11 mouse cellular contexts compared by ENCODE assay signal in genomic region chr10:79934794-79935569, GRCm38 (mm10). TPM values are rescaled to one million over a fixed set of nuclear protein-coding genes. Genes with fewer than 3 reads are reported as not detected.
DNase-seq lines count a peak whose midpoint lies in the region; ATAC-seq and TF ChIP-seq lines count a peak whose summit lies in the region.
"Had no signal": no experiment of that assay in that cellular context is flagged by ENCODE, and none has a peak within 500 bp of the region (broad histone marks: within the 10 kb centered on the region; RNA-seq: fewer than 3 reads in every experiment).

No protein-coding gene starts in this region.

- 85% methylated on average over 16 of the region's 16 CpGs for WGBS in heart, embryonic 13.5 days
- 83% methylated on average over 16 of the region's 16 CpGs for WGBS in heart, adult 2 months
- WGBS in lung, postnatal 0 days = 84% methylated on average over 16 of the region's 16 CpGs
- 83% methylated on average over 16 of the region's 16 CpGs for WGBS in hindbrain, embryonic 16.5 days

- 0 out of 2 replicates have a peak overlapping the region, but pooled peaks have one; percentile 47 for H3K9ac ChIP-seq in heart, embryonic 13.5 days
- H3K9ac ChIP-seq in heart, adult 2 months (ENCODE audit: low read depth, low read length) = no peak overlapping the region
- no peak overlapping the region for H3K9ac ChIP-seq in lung, postnatal 0 days (replicated peaks; ENCODE audit: low read depth)
- H3K9ac ChIP-seq in hindbrain, embryonic 16.5 days (ENCODE audit: low read depth, low read length) = no peak overlapping the region

- no peak for DNase-seq in heart, adult 2 months
- DNase-seq in lung, postnatal 0 days (ENCODE audit: low spot score) = no peak
- DNase-seq in lung, adult 18-20 months = no peak
- peak; percentile 6 for DNase-seq in naive thymus-derived CD4-positive, alpha-beta T cell, adult 2 months (ENCODE audit: low read depth)
- DNase-seq in ovary, postnatal 14 days (ENCODE audit: low spot score) = no peak

- H3K4me1 ChIP-seq in heart, embryonic 13.5 days = peaks cover 96% of the 10 kb centered on the region
- peaks cover 31% of the 10 kb centered on the region for H3K4me1 ChIP-seq in heart, adult 2 months (ENCODE audit: control insufficient read depth, insufficient read depth, low read length)
- peaks cover 59% of the 10 kb centered on the region for H3K4me1 ChIP-seq in lung, postnatal 0 days (ENCODE audit: insufficient read depth, low read depth, low read length)
- H3K4me1 ChIP-seq in hindbrain, embryonic 16.5 days (ENCODE audit: control insufficient read depth, insufficient read depth, low read depth, low read length) = peaks cover 44% of the 10 kb centered on the region

- H3K27me3 ChIP-seq in heart, embryonic 13.5 days (replicated peaks) = no peaks in the 10 kb centered on the region
- no peaks in the 10 kb centered on the region for H3K27me3 ChIP-seq in heart, adult 2 months (ENCODE audit: control insufficient read depth, insufficient read depth, low read length)
- no peaks in the 10 kb centered on the region for H3K27me3 ChIP-seq in lung, postnatal 0 days (replicated peaks; ENCODE audit: insufficient read depth, low read length)
- H3K27me3 ChIP-seq in hindbrain, embryonic 16.5 days (replicated peaks; ENCODE audit: control insufficient read depth, insufficient read depth, low read length) = no peaks in the 10 kb centered on the region

- intact Hi-C loops in heart, adult 2 months (cut with DNase I) = no loop called here

- TF ChIP-seq CTCF in heart, adult 2 months (IDR thresholded peaks at IDR 0.05) = no peak
- TF ChIP-seq CTCF in lung, postnatal 0 days (IDR thresholded peaks at IDR 0.05) = no peak

- no peak for TF ChIP-seq EP300 in heart, adult 2 months (IDR thresholded peaks at IDR 0.05; ENCODE audit: insufficient read depth, low read depth, low read length)
- TF ChIP-seq EP300 in lung, postnatal 0 days (IDR thresholded peaks at IDR 0.05) = no peak

- no peak for TF ChIP-seq POLR2A in heart, adult 2 months (IDR thresholded peaks at IDR 0.05; ENCODE audit: insufficient read depth, low read depth, low read length)

- peak overlapping the region; percentile 92 for H3K4me2 ChIP-seq in heart, embryonic 13.5 days
- no peak overlapping the region for H3K4me2 ChIP-seq in lung, postnatal 0 days (replicated peaks; ENCODE audit: low read depth, low read length)
- H3K4me2 ChIP-seq in hindbrain, embryonic 16.5 days (ENCODE audit: low read length) = no peak overlapping the region

- peaks cover 49% of the 10 kb centered on the region for H3K36me3 ChIP-seq in heart, embryonic 13.5 days
- no peaks in the 10 kb centered on the region for H3K36me3 ChIP-seq in heart, adult 2 months (ENCODE audit: control insufficient read depth, insufficient read depth, low read length)
- peaks cover 12% of the 10 kb centered on the region; the same call in 1 of the 2 replicates for H3K36me3 ChIP-seq in lung, postnatal 0 days (ENCODE audit: insufficient read depth, low read length)
- H3K36me3 ChIP-seq in hindbrain, embryonic 16.5 days (ENCODE audit: control insufficient read depth, insufficient read depth, low read length) = 0 out of 2 replicates have a peak, but pooled peaks cover 4% of the 10 kb centered on the region

- no peak for ATAC-seq in heart, embryonic 13.5 days (ENCODE audit: extremely low read depth, insufficient number of reproducible peaks, low FRiP score, low TSS enrichment)
- ATAC-seq in lung, postnatal 0 days = no peak
- no peak for ATAC-seq in hindbrain, embryonic 16.5 days
- ATAC-seq: activated CD4-positive, CD25-positive, alpha-beta regulatory T cell, adult 4 months had no signal

- no peaks in the 10 kb centered on the region for H3K79me2 ChIP-seq in heart, adult 2 months (replicated peaks; ENCODE audit: control insufficient read depth, insufficient read depth, low read length)

- H3K27ac ChIP-seq in heart, embryonic 13.5 days (replicated peaks) = peak overlapping the region; percentile 53
- H3K27ac ChIP-seq in heart, adult 2 months = no peak overlapping the region
- H3K27ac ChIP-seq in lung, postnatal 0 days (ENCODE audit: low read length) = peak overlapping the region; percentile 65
- H3K27ac ChIP-seq in hindbrain, embryonic 16.5 days (ENCODE audit: low read depth, low read length) = peak overlapping the region; percentile 64; the same call in 1 of the 2 replicates

- no peaks in the 10 kb centered on the region for H3K9me3 ChIP-seq in heart, embryonic 13.5 days
- no peaks in the 10 kb centered on the region for H3K9me3 ChIP-seq in lung, postnatal 0 days (ENCODE audit: low read length)
- no peaks in the 10 kb centered on the region for H3K9me3 ChIP-seq in hindbrain, embryonic 16.5 days (ENCODE audit: control insufficient read depth, low read length)

- H3K4me3 ChIP-seq in heart, embryonic 13.5 days = 0 out of 2 replicates have a peak overlapping the region, but pooled peaks have one; percentile 3
- no peak overlapping the region for H3K4me3 ChIP-seq in heart, adult 2 months
- no peak overlapping the region for H3K4me3 ChIP-seq in lung, postnatal 0 days (ENCODE audit: low read depth, low read length)
- no peak overlapping the region for H3K4me3 ChIP-seq in hindbrain, embryonic 16.5 days (ENCODE audit: low read length)

RNA-seq across cellular contexts. Expression of gene Arid3a, which starts 8.1 kb away (rescaled TPM):
- polyA plus RNA-seq in heart, embryonic 13.5 days (2015; fragmentation: Nextera tagmentation; extraction: Ambion mirVana) = 3.4 and 4.2 TPM in 2 replicates
- total RNA-seq in heart, adult 2 months (2021) = 1 to 10 TPM; 1.3 to 1.5 TPM
- 0.88 and 1.7 TPM in 2 replicates for polyA plus RNA-seq in heart, adult 2 months (2012; rRNA removed)
- polyA plus RNA-seq in lung, postnatal 0 days (2015; fragmentation: Nextera tagmentation; extraction: Ambion mirVana) = 4.8 and 7.1 TPM in 2 replicates
- polyA plus RNA-seq in hindbrain, embryonic 16.5 days (2015; fragmentation: Nextera tagmentation; extraction: Ambion mirVana) = 1.6 and 1.7 TPM in 2 replicates

RNA-seq across cellular contexts. Expression of gene R3hdm4, which starts 14.0 kb away (rescaled TPM):
- polyA plus RNA-seq in heart, embryonic 13.5 days (2015; fragmentation: Nextera tagmentation; extraction: Ambion mirVana) = 95.6 and 100 TPM in 2 replicates
- 10 to 100 TPM; 82.4 to 85.6 TPM for total RNA-seq in heart, adult 2 months (2021)
- polyA plus RNA-seq in heart, adult 2 months (2012; rRNA removed) = 119 and 123 TPM in 2 replicates
- polyA plus RNA-seq in lung, postnatal 0 days (2015; fragmentation: Nextera tagmentation; extraction: Ambion mirVana) = 123 and 129 TPM in 2 replicates
- 293 and 300 TPM in 2 replicates for polyA plus RNA-seq in hindbrain, embryonic 16.5 days (2015; fragmentation: Nextera tagmentation; extraction: Ambion mirVana)

RNA-seq across cellular contexts. Expression of gene Kiss1r, which starts 18.2 kb away (rescaled TPM):
- 0.60 and 0.67 TPM in 2 replicates for polyA plus RNA-seq in heart, embryonic 13.5 days (2015; fragmentation: Nextera tagmentation; extraction: Ambion mirVana)
- under 1 TPM; 0.10 to 0.25 TPM for total RNA-seq in heart, adult 2 months (2021)
- polyA plus RNA-seq in heart, adult 2 months (2012; rRNA removed) = 0.79 and 1.5 TPM in 2 replicates
- polyA plus RNA-seq in lung, postnatal 0 days (2015; fragmentation: Nextera tagmentation; extraction: Ambion mirVana) = 1.6 and 1.7 TPM in 2 replicates
- polyA plus RNA-seq in hindbrain, embryonic 16.5 days (2015; fragmentation: Nextera tagmentation; extraction: Ambion mirVana) = 3.1 and 3.7 TPM in 2 replicates

RNA-seq across cellular contexts. Expression of gene Gm26602, which starts 24.3 kb away (rescaled TPM):
- polyA plus RNA-seq in heart, embryonic 13.5 days (2015; fragmentation: Nextera tagmentation; extraction: Ambion mirVana) = 1.7 TPM in 1 of 2 replicates, not detected in the other
- not detected for total RNA-seq in heart, adult 2 months (2021)
- not detected in 2 replicates for polyA plus RNA-seq in heart, adult 2 months (2012; rRNA removed)
- polyA plus RNA-seq in lung, postnatal 0 days (2015; fragmentation: Nextera tagmentation; extraction: Ambion mirVana) = not detected in 2 replicates
- polyA plus RNA-seq in hindbrain, embryonic 16.5 days (2015; fragmentation: Nextera tagmentation; extraction: Ambion mirVana) = 1.4 and 18.3 TPM in 2 replicates
- total RNA-seq: left cerebral cortex, postnatal 14 days had no signal
- polyA plus RNA-seq: activated CD4-positive, CD25-positive, alpha-beta regulatory T cell, adult 4 months; cortical plate, adult 2 months; frontal cortex, adult 2 months had no signal

RNA-seq across cellular contexts. Expression of gene Wdr18, which starts 25.0 kb away (rescaled TPM):
- polyA plus RNA-seq in heart, embryonic 13.5 days (2015; fragmentation: Nextera tagmentation; extraction: Ambion mirVana) = 72.4 and 80.9 TPM in 2 replicates
- 10 to 100 TPM; 27.8 to 29.4 TPM for total RNA-seq in heart, adult 2 months (2021)
- 31.7 and 32.2 TPM in 2 replicates for polyA plus RNA-seq in heart, adult 2 months (2012; rRNA removed)
- 32.8 and 44.2 TPM in 2 replicates for polyA plus RNA-seq in lung, postnatal 0 days (2015; fragmentation: Nextera tagmentation; extraction: Ambion mirVana)
- 97.7 and 102 TPM in 2 replicates for polyA plus RNA-seq in hindbrain, embryonic 16.5 days (2015; fragmentation: Nextera tagmentation; extraction: Ambion mirVana)
